Mouse (Mus musculus): Measurements from ENCODE around the gene Birc5.
"Not testable (repeated sequence)": the region's sequence is repeated elsewhere in the genome, so short reads cannot be mapped to it uniquely, and the experiment has no call there.

The Birc5 gene

GRCm38 (mm10) chr11:117827386-117827785, 21.7 kb upstream of the Birc5 start:
- peak; percentile 48 for DNase-seq

- DNase-seq: peak; percentile 62
Observed at GRCm38 (mm10) chr11:117828149-117828887, 20.7 kb upstream of the Birc5 start.

GRCm38 (mm10) chr11:117828888-117829604, 20.0 kb upstream of the Birc5 start:
- DNase-seq: no peak

- DNase-seq: no peak
Observed at GRCm38 (mm10) chr11:117829671-117830215, 19.3 kb upstream of the Birc5 start.

GRCm38 (mm10) chr11:117830401-117830800, 18.6 kb upstream of the Birc5 start:
- DNase-seq: no peak

- peak; percentile 95 for DNase-seq
Observed at GRCm38 (mm10) chr11:117832086-117832969, 16.7 kb upstream of the Birc5 start.

GRCm38 (mm10) chr11:117833509-117833908, 15.5 kb upstream of the Birc5 start:
- DNase-seq: not testable (repeated sequence)

GRCm38 (mm10) chr11:117834086-117834485, 15.0 kb upstream of the Birc5 start:
- DNase-seq: no peak

GRCm38 (mm10) chr11:117836306-117836705, 12.7 kb upstream of the Birc5 start:
- no peak for DNase-seq

- no peak for DNase-seq
Observed at GRCm38 (mm10) chr11:117838572-117838971, 10.5 kb upstream of the Birc5 start.

GRCm38 (mm10) chr11:117839021-117839420, 10.0 kb upstream of the Birc5 start:
- DNase-seq: no peak

GRCm38 (mm10) chr11:117840910-117841309, 8.1 kb upstream of the Birc5 start:
- DNase-seq: no peak

GRCm38 (mm10) chr11:117843434-117843833, 5.6 kb upstream of the Birc5 start:
- no peak for DNase-seq

- DNase-seq: no peak
Observed at GRCm38 (mm10) chr11:117844997-117845396, 4.1 kb upstream of the Birc5 start.

- DNase-seq: no peak
Observed at GRCm38 (mm10) chr11:117845651-117846050, 3.4 kb upstream of the Birc5 start.

GRCm38 (mm10) chr11:117846640-117847039, 2.4 kb upstream of the Birc5 start:
- DNase-seq: no peak

GRCm38 (mm10) chr11:117847593-117848215, 1.3 kb upstream of the Birc5 start:
- DNase-seq: no peak

- peak; percentile 71 for DNase-seq
Observed at GRCm38 (mm10) chr11:117848271-117848984, 623 bp upstream of the Birc5 start.

GRCm38 (mm10) chr11:117852875-117853274, 3.8 kb downstream of the Birc5 start:
- no peak for DNase-seq

- DNase-seq: no peak
Observed at GRCm38 (mm10) chr11:117854241-117854640, 5.2 kb downstream of the Birc5 start.

- DNase-seq: no peak
Observed at GRCm38 (mm10) chr11:117855360-117855759, 6.3 kb downstream of the Birc5 start.

- no peak for DNase-seq
Observed at GRCm38 (mm10) chr11:117855975-117856374, 6.9 kb downstream of the Birc5 start.

Data from thymus, postnatal 25 days (tissue).